Mouse (Mus musculus): ENCODE data around the gene Gm9964.
A peak's percentile ranks its signal among the peaks of the same experiment; 100 is the strongest.
"Not testable (repeated sequence)": the region's sequence is repeated elsewhere in the genome, so short reads cannot be mapped to it uniquely, and the experiment has no call there.

Gm9964 gene

GRCm38 (mm10) chr11:79299719-79300431 is 3.2 kb upstream of the Gm9964 start:
- no peak for DNase-seq (ENCODE audit: low read depth, low spot score)

GRCm38 (mm10) chr11:79296167-79296566 is 539 bp downstream of the Gm9964 start:
- peak; percentile 64 for DNase-seq (ENCODE audit: low read depth, low spot score)

- no peak for DNase-seq (ENCODE audit: low read depth, low spot score)
Observed at GRCm38 (mm10) chr11:79293971-79294370, 2.7 kb downstream of the Gm9964 start.

GRCm38 (mm10) chr11:79293025-79293424 is 3.7 kb downstream of the Gm9964 start:
- no peak for DNase-seq (ENCODE audit: low read depth, low spot score)

GRCm38 (mm10) chr11:79292130-79292529 is 4.6 kb downstream of the Gm9964 start:
- no peak for DNase-seq (ENCODE audit: low read depth, low spot score)

GRCm38 (mm10) chr11:79291651-79292050 is 5.1 kb downstream of the Gm9964 start:
- DNase-seq (ENCODE audit: low read depth, low spot score): no peak

- DNase-seq (ENCODE audit: low read depth, low spot score): peak; percentile 56
Observed at GRCm38 (mm10) chr11:79290473-79290872, 6.2 kb downstream of the Gm9964 start.

GRCm38 (mm10) chr11:79288913-79289640 is 7.6 kb downstream of the Gm9964 start:
- DNase-seq (ENCODE audit: low read depth, low spot score): peak; percentile 75

GRCm38 (mm10) chr11:79288278-79288843 is 8.3 kb downstream of the Gm9964 start:
- no peak for DNase-seq (ENCODE audit: low read depth, low spot score)

- DNase-seq (ENCODE audit: low read depth, low spot score): no peak
Observed at GRCm38 (mm10) chr11:79287447-79287846, 9.3 kb downstream of the Gm9964 start.

- no peak for DNase-seq (ENCODE audit: low read depth, low spot score)
Observed at GRCm38 (mm10) chr11:79286305-79286799, 10.4 kb downstream of the Gm9964 start.

- no peak for DNase-seq (ENCODE audit: low read depth, low spot score)
Observed at GRCm38 (mm10) chr11:79283350-79284030, 13.2 kb downstream of the Gm9964 start.

- DNase-seq (ENCODE audit: low read depth, low spot score): no peak
Observed at GRCm38 (mm10) chr11:79281396-79281795, 15.3 kb downstream of the Gm9964 start.

- DNase-seq (ENCODE audit: low read depth, low spot score): no peak
Observed at GRCm38 (mm10) chr11:79279732-79280405, 16.8 kb downstream of the Gm9964 start.

- DNase-seq (ENCODE audit: low read depth, low spot score): no peak
Observed at GRCm38 (mm10) chr11:79273757-79274156, 22.9 kb downstream of the Gm9964 start.

GRCm38 (mm10) chr11:79273039-79273438 is 23.7 kb downstream of the Gm9964 start:
- no peak for DNase-seq (ENCODE audit: low read depth, low spot score)

- peak; percentile 23 for DNase-seq (ENCODE audit: low read depth, low spot score)
Observed at GRCm38 (mm10) chr11:79267171-79267570, 29.5 kb downstream of the Gm9964 start.

GRCm38 (mm10) chr11:79264376-79264775 is 32.3 kb downstream of the Gm9964 start:
- DNase-seq (ENCODE audit: low read depth, low spot score): no peak

- DNase-seq (ENCODE audit: low read depth, low spot score): not testable (repeated sequence)
Observed at GRCm38 (mm10) chr11:79260126-79260525, 36.6 kb downstream of the Gm9964 start.

GRCm38 (mm10) chr11:79258738-79259137 is 38.0 kb downstream of the Gm9964 start:
- no peak for DNase-seq (ENCODE audit: low read depth, low spot score)

GRCm38 (mm10) chr11:79254391-79255098 is 42.2 kb downstream of the Gm9964 start, which contains the start of gene Wsb1:
Gene Wsb1, minus strand, starts transcription at chr11:79254671.
- DNase-seq (ENCODE audit: low read depth, low spot score): peak; percentile 97
